Mouse (Mus musculus) gonadal fat pad, adult 2 months (tissue): ENCODE measurements around the gene Soga1. TPM values are rescaled to one million over a fixed set of nuclear protein-coding genes. Genes with fewer than 3 reads are reported as not detected.

Experiments
- DNase-seq: peaks from one replicate; pipeline ENCODE4 v3.0.0-alpha.2; 2012; ENCODE audit warnings: low read depth
- polyA plus RNA-seq: library from polyadenylated mRNA; depleted of rRNA; stranded (reverse); fragments of >200 nt; gene quantifications from 2 replicates; pipeline ENCODE4 v1.2.3, GENCODE M21; 2012; rRNA removed

Soga1 gene
- polyA plus RNA-seq, 1 experiment: 8.2 TPM

GRCm38 (mm10) chr2:156987316-156987715 is 91.7 kb downstream of the Soga1 start:
- no peak for DNase-seq

GRCm38 (mm10) chr2:156982864-156983263 is 96.2 kb downstream of the Soga1 start:
- no peak for DNase-seq

DNA sequence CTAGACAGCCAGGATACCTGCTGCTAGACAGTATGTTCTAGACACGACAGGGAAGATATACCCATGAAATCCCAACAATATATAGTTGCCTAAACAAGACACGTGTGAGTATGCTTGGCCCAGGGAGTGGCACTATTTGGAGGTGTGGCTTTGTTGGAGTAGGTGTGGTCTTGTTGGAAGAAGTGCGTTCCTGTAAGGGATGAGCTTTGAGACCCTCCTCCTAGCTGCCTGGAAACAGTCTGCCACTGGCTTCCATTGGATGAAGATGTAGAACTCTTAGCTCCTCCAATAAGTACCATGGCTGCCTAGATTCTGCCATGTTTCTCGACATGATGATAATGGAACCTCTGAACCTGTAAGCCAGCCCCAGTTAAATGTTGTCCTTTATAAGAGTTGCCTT is 97.8 kb downstream of the Soga1 start:
- DNase-seq: no peak

- no peak for DNase-seq
These were observed 99.0 kb downstream of the Soga1 start for GRCm38 (mm10) chr2:156980059-156980458.

DNA sequence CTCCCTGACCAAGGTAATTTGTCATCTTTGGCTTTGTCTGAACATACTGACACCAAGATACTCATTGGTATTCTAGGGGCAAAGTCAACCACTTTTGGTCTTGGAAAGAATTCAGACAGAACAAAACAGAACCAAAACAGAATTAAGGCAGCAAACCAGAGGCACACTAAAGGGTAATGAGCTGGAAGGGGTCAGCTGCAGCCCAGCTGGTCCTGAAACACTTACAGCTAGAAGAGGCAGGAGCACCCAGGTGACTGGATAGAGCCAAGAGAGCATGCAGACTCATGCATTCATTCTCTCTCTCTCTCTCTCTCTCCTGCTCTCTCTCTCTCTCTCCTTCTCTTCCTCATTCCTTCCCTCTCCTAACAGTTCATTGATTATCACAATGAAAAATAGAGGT is 102.3 kb downstream of the Soga1 start:
- DNase-seq: no peak

DNA sequence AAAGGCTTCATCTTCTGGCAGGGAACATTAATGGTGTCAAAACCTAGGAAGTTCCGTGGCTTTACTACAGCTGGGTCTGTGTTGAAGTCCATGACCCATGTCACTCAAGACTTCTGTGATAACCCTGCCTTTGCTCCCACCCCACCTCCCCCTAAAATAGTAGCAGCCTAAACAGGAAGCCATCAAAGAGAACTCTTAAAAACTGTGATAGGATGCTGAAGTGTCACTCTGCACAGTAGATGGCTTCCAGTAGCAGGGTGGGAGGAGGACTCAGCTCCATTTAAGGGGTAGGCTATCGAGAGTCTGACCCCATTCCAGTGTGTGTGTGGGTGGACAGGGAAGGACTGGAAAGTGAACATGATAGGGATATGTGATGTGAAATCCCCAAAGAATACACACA is 104.1 kb downstream of the Soga1 start:
- no peak for DNase-seq

- DNase-seq: no peak
These were observed 105.5 kb downstream of the Soga1 start for GRCm38 (mm10) chr2:156973316-156974100.

DNA sequence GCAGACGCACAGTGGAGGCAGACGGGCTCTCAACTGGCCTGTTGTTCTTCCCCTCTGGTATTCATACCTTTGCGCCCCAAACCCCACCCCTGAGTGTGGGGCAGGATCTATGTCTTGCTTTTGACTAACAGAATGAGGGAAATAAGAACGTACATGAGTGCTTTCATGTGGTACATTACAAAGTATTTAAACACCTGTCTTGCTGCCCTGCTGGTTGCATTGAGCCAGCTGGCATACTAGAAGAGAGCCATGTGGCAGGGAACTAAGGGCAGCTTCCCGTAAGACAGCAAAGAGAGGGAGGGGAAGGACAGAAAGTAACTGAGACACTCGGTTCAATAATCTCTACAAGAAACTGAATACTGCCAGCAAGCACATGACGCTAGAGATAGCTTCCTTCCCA is 108.8 kb downstream of the Soga1 start:
- no peak for DNase-seq

DNA sequence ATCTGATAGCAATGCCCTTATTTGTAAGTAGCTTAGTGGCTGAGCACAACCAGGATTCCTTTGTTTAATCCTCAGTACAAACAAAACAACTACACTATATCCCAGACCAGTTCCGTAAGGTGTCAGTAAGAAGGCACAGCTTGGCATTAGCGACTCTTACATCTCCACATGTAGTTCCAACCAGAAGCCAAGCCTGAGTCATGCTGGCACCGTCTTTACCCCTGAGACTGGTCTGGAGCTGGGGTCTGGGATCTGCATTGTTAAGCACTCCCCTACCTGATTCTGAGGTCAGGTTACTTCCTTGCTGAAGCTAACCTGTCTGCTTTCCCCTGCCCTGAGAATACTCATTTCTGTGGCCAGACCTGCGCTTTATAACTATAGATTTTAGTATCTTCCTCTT is 110.6 kb downstream of the Soga1 start:
- no peak for DNase-seq

DNA sequence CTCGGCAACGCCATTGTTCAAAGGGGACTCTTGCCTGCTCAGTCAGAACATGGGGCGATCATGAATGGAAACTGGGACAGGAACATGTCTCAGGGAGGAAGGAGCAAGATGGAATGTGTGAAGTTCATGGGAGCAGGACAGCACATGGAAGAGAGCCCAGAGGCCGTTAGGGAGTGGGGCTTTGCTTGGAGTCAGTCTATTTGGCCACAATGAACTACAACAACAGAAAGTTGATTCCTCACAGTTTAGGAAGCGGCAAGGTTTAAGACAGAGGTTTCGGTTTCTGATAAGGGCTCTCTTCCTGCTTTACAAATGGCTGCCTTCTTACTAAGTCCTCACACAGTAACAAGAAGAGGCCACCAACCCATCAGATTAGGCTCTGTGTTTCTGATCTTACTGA is 111.7 kb downstream of the Soga1 start:
- DNase-seq: no peak

Other genes with a start within 250 kb of the Soga1 start
- gene Tgif2, start 239.2 kb downstream of the Soga1 start, polyA plus RNA-seq: 5.3 and 5.7 TPM in 2 replicates
- gene 4930518I15Rik, start 221.3 kb downstream of the Soga1 start, polyA plus RNA-seq: 1.7 and 1.8 TPM in 2 replicates
- gene Rab5if, start 216.1 kb downstream of the Soga1 start, polyA plus RNA-seq: 86.2 and 99.5 TPM in 2 replicates
- 0.20 and 0.23 TPM in 2 replicates for gene Sla2, start 192.1 kb downstream of the Soga1 start, polyA plus RNA-seq
- gene Ndrg3, start 87.2 kb downstream of the Soga1 start, polyA plus RNA-seq: 43.0 and 46.5 TPM in 2 replicates
- gene Dsn1, start 72.1 kb downstream of the Soga1 start, polyA plus RNA-seq: 3.1 and 3.3 TPM in 2 replicates
- not detected in 2 replicates for gene Tldc2, start 7.8 kb upstream of the Soga1 start, polyA plus RNA-seq
- gene Samhd1, start 56.0 kb upstream of the Soga1 start, polyA plus RNA-seq: 27.7 and 27.9 TPM in 2 replicates
- 4.0 and 4.5 TPM in 2 replicates for gene Rbl1, start 125.3 kb upstream of the Soga1 start, polyA plus RNA-seq
- gene Rpn2, start 199.8 kb upstream of the Soga1 start, polyA plus RNA-seq: 449 and 499 TPM in 2 replicates
- 0.22 and 0.51 TPM in 2 replicates for gene Mroh8, start 200.3 kb upstream of the Soga1 start, polyA plus RNA-seq